Mouse (Mus musculus): ENCODE measurements around the gene Gm14435. TPM values are rescaled to one million over a fixed set of nuclear protein-coding genes. Genes with fewer than 3 reads are reported as not detected.
"Not testable (repeated sequence)": the region's sequence is repeated elsewhere in the genome, so short reads cannot be mapped to it uniquely, and the experiment has no call there.

The Gm14435 gene
- total RNA-seq (2014; fragmentation: Nextera tagmentation) (3.8 TPM in 1 of 2 replicates, not detected in the other), total RNA-seq (2017) (not detected in 2 replicates)

- not testable (repeated sequence) for ATAC-seq (replicated peaks; ENCODE audit: low FRiP score, low TSS enrichment, poor library complexity, severe bottlenecking)
These were observed at the start of gene Gm14435 for GRCm38 (mm10) chr2:176423294-176423693. Gene Gm14435, plus strand, starts transcription at chr2:176423594.

Other genes with a start within 250 kb of the Gm14435 start
- 10.1 and 15.5 TPM in 2 replicates for gene 2210418O10Rik, start 197.0 kb upstream of the Gm14435 start, total RNA-seq (2014; fragmentation: Nextera tagmentation)
- gene 2210418O10Rik, start 197.0 kb upstream of the Gm14435 start, total RNA-seq (2017): 13.9 and 17.3 TPM in 2 replicates
- gene Gm11009, start 104.1 kb upstream of the Gm14435 start, total RNA-seq (2014; fragmentation: Nextera tagmentation): not detected in 2 replicates
- gene Gm11009, start 104.1 kb upstream of the Gm14435 start, total RNA-seq (2017): not detected in 2 replicates
- not detected in 2 replicates for gene Gm14434, start 63.2 kb downstream of the Gm14435 start, total RNA-seq (2014; fragmentation: Nextera tagmentation)
- gene Gm14434, start 63.2 kb downstream of the Gm14435 start, total RNA-seq (2017): 14.5 and 15.6 TPM in 2 replicates
- not detected in 2 replicates for gene Zfp967, start 97.5 kb downstream of the Gm14435 start, total RNA-seq (2014; fragmentation: Nextera tagmentation)
- not detected in 2 replicates for gene Zfp967, start 97.5 kb downstream of the Gm14435 start, total RNA-seq (2017)
- gene Gm14308, start 212.8 kb downstream of the Gm14435 start, total RNA-seq (2014; fragmentation: Nextera tagmentation): 0.99 and 39.1 TPM in 2 replicates
- gene Gm14308, start 212.8 kb downstream of the Gm14435 start, total RNA-seq (2017): 7.2 TPM in 1 of 2 replicates, not detected in the other
- gene Zfp973, start 246.9 kb downstream of the Gm14435 start, total RNA-seq (2014; fragmentation: Nextera tagmentation): 28.4 and 29.5 TPM in 2 replicates
- gene Zfp973, start 246.9 kb downstream of the Gm14435 start, total RNA-seq (2017): 4.6 and 12.6 TPM in 2 replicates

Measured in megakaryocyte-erythroid progenitor cell, adult 5-6 weeks (primary cell).